Mouse (Mus musculus) inflammation-experienced regulatory T-cells, adult 6 months (primary cell): ENCODE measurements at regions not wholly inside any gene's neighbourhood (a gene's known extent, or its start where the extent isn't known, plus 50 kb on each side); places are given as distances from the start of the nearest gene placed in this dataset.
"Not testable (repeated sequence)": the region's sequence is repeated elsewhere in the genome, so short reads cannot be mapped to it uniquely, and the experiment has no call there.

Source experiments
- ATAC-seq: one replicate; pipeline ENCODE4 v1.8.0; 2017

DNA sequence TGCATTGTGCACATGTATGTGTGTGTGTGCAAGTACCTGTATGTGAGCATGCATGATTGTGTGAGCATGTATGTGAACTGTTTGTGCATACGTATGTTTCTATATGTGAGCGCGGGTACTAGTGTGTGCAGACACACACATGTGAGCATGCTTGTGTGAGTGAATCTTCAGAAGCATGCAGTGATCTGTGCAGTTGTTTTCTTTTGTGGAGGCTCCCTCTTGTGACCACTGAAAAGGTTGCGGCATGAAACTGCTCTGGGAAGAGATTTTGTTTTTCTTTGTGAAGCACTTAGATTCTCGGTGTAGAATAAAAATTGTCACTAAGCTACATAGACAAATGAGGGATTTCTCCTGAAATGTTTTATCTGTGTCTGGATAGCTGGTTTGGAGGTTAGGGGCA is 189.2 kb upstream of the Rapgef5 start:
- not testable (repeated sequence) for ATAC-seq

DNA sequence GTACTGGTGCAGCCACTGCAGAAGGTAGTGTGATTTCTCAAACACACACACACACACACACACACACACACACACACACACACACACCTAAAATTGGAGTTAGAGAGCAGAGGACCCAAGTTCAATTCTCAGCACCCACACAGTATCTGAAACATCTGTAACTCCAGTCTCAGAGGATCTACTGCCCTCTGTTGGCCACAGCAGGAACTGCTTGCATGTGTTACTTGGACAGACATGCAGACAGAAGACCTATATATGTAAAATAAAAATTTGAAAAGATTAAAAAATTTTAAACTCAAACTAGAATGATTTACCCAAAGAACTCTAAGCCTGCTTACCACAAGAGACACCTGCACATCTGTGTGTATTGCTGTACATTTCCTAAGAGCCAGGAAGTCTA is 185.9 kb upstream of the Rapgef5 start:
- no peak for ATAC-seq

DNA sequence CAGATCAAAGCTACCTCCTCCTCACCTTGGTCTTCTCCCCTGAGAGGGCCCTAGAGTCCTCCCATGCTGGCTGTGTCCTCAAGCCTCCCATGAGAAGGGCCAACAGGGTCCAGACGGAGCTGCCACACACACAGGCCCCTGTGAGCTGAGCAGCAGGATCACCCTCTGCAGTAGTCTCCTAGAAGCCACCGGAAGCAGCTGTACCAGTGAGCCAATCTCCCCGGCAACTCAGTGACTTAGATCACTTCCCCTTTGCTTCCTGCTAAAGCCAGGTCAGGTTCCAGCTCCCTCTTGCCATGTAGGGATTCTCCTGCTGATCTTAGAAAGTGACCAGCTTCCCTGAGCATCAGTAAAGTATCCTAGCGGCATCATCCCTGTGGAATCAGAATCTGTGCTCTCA is 179.4 kb upstream of the Rapgef5 start:
- ATAC-seq, result no peak

DNA sequence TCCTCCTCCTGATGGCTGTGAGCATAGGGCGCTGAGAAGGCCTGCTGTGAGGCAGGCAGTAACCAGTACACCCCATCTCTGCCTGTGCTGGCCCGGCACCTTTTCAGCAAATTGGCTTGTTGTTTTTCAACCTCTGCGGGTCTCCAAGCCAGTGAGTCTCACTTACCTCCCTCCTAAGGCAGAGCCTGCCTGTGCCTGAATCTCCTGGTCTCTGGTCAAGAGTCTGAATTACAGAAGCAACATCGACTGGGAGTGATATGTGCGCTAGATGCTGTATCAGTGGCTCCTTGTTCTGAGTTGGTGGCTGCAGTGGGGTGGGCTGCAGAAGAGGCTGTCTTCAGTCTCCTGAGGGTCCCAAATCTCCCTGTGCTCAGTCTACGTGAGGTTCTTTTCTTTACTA is 174.0 kb upstream of the Rapgef5 start:
- ATAC-seq, result no peak

DNA sequence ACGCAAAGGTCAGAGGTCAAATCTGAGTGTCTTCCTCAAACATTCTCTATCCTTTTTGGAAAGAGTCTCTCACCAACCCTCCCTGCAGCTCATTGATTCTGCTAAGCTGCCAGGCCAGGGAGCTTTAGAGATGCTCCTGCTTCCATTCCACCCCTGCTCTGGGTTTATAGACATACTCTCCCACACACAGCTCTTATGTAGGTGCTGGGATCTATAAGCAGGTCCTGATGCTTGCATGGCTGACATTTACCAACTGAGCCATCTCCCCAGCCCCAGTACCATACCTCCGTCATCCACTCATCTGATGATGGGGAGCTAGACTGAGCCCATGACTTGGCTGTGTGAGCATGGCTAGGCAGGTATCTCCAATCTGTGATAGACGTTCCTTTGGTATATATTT is 173.2 kb upstream of the Rapgef5 start:
- no peak for ATAC-seq

DNA sequence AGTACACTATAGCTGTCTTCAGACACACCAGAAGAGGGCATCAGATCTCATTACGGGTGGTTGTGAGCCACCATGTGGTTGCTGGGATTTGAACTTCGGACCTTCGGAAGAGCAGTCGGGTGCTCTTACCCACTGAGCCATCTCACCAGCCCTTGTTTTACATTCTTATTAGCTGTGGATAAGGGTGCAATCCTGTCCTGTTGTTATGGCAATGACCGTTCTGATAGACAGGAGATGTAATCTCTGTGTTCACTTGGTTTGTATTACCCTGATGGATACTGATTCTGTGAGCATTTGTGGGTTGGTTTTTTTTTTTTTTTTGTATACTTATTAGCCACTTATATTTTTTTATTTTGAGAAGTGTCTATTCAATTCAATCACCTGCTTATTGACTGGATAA is 172.7 kb upstream of the Rapgef5 start:
- not testable (repeated sequence) for ATAC-seq

DNA sequence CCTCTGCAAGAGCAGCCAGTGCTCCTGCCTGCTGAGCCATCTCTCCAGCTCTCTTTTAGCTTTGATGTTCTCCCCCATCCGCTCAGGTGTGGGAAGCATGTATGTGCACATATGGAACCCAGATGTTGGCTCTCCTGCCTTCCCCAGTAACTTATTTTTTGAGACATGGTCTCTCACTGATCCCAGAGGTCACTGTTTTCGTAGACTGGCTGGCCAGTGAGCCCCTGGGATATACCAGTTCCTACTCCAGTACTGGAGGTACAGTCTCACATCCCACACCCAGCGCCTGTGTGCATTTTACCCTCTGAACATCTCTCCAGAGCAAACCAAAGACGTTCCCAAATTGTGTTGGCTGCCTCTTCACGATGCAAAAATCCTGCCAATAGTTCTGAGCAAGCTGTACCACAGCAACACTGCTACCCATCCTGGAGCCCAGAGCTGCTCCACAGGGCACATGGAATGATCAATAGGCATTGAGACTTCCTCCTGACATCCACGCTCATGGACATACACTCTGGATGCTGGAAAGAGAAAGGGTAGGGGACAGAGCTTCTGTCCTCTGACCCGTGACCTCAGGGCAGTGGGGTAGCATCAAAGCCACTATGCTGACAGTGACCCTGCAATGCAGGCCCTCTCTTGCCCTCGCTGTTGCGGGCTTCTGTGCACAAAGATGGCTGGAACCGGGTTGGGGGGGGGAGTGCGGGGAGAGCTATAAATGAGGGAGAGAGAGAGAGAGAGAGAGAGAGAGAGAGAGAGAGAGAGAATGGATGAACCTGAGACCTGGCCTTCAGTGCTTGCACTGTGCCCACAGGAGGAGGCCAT is 171.8 kb upstream of the Rapgef5 start:
- ATAC-seq, result no peak

DNA sequence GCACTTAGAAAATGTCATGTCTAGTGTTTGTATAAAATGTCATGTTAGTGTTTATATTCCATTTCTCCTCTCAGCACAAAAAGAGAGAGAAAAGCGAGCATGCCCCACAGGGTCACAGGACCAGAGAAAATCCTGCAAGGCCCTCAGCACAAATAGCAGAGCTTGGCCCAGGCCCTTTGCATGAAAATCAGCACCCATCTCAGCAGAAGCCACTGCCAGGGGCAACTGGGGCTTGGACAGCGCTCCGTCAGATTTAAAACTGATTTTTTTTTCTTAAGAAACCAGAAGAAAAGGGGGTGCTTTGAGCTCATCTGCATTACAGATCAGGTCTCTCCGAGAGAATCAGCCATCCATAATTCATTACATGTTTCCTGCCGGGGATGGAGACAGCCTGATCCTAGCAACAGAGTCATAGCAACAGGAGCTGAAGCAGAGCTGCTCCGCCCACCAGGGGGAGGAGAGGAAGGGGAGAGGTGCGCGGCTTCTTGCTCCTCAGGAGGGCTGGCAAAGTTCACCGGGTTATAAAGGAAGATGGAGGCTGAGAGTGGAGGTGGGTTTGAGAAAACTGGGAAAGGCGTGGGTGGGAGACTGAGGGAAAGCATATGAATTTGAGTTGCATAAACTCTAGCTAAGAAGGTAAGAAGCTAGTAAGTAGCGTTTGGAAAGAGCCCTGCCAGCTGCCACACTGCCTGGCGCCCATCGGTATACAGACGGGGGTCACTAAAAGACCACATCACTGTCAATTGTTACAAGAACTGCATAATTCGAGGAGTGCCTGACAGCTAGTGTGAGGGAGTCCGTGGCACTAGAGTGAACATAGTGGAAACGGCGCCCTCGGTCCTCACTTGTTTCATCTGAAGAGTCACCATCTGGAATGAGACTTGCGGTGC is 170.9 kb upstream of the Rapgef5 start:
- ATAC-seq, result no peak

DNA sequence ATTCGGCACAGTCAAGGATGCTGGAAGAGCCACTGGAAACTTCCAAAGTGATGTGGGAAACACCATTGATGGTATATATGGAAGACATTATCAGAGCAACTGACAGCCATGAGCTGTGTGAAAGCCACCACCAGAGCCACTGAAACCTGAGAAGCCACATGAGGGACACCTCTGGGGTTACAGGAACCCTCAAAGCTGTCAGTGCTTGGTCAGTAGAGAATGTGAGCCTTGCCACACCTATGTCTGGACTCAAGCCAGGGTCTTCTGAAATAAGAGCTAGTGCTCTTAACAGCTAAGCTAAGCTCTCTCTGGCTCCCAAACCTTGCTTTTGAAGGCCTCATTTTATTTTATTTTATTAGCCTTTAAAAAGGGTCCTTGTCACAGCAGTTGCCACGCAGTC is 170.2 kb upstream of the Rapgef5 start:
- no peak for ATAC-seq

DNA sequence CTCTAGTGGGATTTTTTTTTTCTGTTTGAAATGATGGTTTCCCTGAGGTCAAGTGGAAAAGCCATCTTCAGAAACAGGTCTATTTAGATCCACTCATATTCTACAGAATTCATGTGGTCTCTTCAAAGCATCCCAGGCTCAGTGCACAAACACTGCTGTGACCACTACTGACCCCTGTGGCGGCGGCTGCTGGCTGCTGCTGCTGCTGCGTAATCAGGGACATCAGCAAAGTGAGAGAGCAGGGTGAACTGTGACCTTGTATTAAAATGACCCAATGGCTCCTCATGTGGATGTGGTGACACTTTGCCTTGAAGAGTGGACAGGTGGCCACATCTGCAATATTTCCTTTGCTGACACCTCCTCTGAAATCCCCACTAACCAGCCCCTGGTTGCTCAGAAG is 169.1 kb upstream of the Rapgef5 start:
- ATAC-seq, result no peak

DNA sequence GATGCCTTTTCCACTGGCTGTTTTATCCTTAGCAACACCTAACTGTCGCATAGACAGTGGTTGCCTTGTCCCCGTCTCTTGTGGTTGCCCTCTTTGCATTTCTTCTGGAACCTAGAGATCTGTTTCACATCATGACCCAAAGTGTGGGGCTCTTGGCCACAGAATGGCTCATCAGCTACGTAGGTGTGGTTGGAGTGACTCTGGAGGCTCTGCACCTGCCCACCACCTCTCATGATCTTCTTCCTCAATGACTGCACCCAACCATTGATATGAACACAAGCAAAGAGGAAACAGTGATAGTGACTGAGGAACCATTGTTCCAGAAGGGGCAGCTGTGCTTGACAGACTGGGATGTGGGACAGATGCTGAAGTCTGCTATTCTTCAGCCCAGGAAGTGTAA is 167.8 kb upstream of the Rapgef5 start:
- no peak for ATAC-seq

DNA sequence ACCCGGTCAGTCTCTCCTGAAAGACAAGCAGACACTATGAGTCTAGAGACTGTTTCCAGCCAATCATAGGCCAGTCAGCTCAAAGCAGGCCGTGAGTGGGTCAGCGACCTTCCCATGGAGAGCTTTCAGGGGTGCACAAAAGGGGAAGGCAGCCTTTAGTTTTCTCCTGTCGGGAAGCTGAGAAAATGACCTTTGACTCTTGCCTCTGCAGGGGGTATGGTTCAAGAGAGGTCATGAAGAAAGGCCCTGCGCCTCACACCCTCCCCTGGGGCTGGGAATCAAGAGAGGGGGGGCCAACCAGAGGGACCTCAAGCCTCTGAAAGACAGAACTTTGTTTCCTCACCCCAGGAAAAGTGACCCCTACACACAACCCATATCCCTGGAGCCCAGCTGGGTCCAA is 164.4 kb upstream of the Rapgef5 start:
- no peak for ATAC-seq

DNA sequence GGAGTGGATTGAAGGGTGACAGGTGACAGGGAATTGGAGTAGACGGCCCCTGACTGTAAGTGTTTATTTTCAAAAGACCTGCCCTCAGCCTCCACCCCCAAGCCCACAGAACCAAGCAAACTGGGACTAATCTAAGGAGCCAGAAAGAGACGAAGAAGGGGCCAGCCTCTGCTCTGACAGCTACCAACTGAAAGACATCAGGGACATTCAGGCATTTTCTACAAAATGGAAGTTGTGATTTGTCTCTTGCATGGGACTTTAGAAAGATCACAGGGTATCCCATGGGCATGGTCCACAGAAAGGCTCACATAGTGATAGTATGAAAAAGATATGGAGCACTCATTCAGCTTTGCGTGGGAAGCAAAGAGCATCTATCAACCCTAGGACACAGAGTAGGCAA is 163.8 kb upstream of the Rapgef5 start:
- no peak for ATAC-seq

DNA sequence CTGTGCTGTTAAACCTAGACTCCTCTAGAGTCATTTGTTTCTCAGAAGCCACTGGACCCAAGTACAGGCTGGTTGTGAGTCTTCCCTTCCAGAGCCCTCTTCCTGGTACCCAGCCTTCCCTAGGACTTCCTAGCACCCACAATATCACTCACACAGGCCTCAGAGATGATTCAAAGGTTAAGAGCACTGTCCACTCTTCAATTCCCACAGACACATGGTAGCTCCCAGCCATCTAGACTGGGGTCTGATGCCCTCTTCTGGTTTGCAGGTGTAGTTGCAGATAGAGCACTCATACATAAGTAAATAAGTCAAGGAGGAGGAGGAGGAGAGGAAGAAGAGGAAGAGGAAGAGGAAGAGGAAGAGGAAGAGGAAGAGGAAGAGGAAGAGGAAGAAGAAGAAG is 163.3 kb upstream of the Rapgef5 start:
- ATAC-seq, result no peak

DNA sequence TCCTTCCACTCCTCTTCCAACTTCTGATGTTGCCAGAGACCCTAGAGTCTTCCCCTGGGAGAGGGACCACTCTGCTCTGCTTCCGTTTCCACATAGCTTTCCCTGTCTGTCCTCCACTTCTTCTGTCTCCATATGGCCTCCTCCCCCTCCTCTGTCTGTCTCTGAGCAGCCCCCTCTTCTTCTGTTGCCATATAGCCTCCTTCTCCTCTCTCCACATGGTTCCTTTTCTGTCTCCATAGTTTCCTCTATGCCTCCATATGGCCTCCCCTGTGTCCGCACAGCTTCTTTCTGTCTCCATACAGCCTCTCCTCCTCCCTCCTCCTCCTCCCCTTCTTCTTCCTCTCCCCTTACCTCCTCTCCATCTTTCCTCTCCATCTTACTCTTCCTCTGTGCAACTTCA is 158.5 kb upstream of the Rapgef5 start:
- ATAC-seq, result no peak

DNA sequence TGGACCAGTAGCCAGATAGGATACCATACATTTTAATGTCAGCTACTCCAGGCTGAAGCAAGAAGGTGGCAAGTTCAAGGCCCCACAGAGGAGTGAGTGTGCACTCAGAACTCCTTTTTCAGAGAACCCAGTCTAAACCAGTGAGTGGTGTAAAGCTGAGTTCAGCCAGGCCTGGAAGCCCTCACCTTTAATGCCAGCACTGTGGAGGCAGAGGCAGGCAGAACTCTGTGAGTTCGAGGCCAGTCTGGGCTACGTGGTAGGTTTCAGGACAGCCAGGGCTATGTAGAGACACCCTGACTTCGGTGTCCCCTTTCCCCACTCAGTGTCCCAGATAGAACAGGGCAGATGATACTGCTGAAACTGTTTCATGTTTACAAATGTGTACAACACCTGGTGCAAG is 157.4 kb upstream of the Rapgef5 start:
- no peak for ATAC-seq

DNA sequence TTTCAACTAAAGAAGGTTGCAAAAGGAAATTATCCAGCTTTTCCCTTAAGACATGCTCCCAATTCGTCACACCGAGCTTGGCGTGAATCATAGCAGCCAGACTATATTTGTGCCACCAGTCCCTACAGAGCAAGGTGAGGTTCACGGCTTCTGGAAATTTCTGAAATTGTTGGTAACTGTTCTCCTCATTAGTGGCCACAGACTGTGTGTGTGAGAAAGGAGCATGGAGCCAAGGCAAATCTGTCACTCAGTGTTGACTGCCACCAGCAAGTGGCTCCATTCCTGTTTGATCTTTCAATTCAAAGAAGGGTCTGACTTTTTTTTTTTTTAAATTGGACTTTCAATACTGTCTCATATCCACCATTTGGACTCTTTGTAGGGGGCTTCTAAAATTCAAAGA is 156.1 kb upstream of the Rapgef5 start:
- ATAC-seq, result no peak

DNA sequence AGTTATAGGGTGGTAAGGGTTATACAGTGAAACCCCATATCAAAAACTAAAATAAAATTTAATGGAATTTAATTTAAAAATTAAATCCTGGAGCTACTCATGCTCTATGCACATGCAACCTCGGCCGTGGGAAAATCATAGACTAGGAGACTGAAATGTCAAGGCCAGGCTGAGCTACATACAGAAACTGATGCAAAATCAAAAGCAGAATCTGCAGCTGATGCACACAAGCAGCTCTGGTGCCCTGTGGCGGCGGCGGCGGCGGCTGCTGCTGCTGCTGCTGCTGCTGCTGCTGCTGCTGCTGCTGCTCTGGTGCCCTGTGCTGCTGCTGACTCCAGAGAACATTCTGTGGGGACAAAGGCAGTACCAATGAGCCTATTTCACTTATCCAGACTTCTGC is 154.5 kb upstream of the Rapgef5 start:
- no peak for ATAC-seq

DNA sequence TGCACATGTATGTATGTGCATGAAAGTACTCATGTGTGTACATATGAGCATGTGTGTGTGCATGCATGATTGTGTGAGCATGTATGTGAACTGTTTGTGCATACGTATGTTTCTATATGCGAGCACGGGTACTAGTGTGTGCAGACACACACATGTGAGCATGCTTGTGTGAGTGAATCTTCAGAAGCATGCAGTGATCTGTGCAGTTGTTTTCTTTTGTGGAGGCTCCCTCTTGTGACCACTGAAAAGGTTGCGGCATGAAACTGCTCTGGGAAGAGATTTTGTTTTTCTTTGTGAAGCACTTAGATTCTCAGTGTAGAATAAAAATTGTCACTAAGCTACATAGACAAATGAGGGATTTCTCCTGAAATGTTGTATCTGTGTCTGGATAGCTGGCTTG is 152.8 kb upstream of the Rapgef5 start:
- ATAC-seq, result not testable (repeated sequence)

DNA sequence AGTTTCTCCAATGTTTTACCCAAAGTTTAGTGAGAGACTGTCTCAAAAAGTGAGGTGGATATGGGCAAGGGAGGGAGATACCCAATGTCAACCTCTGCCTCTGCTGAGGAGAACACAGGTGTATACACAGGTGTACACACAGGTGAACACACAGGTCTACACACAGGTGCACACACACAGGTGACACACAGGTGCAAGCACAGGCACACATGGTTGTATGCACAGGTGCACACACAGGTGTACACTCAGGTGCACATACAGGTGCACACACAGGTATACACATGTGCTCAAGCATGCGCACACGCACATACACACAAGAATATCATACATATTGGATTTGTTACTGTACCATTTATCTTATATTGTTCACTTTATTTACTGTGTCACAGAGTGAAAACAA is 151.1 kb upstream of the Rapgef5 start:
- no peak for ATAC-seq

DNA sequence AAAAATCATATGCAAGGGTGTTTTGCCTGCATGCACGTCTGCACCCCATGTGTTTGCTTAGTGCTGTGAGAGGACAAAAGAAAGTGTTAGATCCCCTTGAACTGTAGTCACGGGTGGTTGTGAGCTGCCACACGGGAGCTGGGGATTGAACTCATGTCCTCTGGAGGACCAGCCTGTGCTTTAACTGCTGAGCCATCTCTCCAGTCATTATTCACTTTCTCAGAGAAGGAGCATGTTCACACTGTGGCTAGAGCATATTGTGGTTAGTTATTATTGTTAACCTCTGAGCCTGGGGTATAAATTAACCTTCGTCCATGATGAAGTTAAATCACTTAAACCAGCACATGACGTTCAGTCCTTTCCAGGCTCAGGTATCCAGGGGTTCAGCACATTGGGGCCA is 150.4 kb upstream of the Rapgef5 start:
- no peak for ATAC-seq

DNA sequence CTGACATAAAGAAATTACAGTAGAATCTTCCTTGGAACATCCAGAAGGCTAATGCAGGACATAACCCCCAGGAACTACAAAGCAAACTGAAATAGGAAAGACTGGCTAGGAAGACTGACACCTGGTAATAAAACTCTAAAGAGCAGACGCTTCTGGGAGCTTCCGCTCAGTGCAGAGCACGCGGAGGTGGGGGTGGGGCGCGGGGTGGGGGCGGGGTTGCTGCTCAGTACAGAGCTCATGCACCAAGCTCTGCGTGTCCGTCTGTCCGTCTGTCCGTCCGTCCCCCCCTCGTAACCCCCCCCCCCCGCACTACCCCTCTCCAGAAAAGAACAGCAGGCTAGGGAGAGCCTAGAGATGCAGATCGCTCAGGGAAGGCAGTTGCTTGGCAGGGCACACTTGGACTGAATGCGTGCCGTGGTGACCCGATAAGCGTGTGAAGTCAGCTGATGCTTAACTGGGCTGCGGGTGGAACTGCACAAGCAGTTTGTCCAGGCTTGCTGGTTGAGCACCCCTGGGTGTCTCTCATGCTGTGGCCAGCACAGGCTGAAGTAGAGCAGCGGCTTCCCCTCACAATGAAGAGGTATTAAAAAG is 137.9 kb upstream of the Rapgef5 start:
- ATAC-seq, result no peak

DNA sequence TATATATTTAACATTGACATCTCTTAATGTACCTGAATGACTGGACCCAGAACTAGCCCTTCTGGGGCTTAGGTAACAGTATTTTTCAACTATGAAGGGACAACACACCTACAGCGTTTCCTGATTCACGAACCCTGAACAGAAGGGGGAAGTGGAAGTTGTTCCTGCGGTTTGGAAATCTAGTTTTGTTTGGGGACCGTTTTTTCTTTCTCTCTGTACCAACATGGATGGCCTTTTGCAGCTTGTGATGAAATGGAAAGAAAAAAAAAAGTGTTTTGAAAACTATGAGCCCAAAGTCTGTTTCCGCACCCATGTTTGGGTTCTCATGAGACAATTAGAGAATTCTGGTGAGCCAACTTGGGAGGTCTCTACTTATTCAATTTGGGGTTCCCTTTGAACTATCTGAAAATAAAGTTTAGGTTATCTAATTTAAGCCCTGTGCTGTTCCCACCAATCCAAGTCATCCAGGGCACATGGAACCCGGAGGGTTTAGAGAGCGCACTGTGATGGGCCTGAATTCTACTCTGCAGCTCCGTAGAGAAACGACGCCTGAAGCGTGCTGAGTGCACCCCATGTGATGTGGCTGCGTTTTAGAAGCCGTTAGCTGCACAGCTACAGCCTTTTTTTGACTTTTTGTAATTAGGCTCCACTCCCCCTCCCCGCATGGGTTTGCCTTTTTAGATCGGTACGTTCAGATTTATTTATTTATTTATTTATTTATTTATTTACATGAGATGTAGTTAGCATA is 137.0 kb upstream of the Rapgef5 start:
- ATAC-seq, result no peak
